Mouse (Mus musculus) neutrophil, adult 83 days (primary cell): ENCODE data around the gene Rpp40. TPM values are rescaled to one million over a fixed set of nuclear protein-coding genes. Genes with fewer than 3 reads are reported as not detected.

ENCODE experiments used
- total RNA-seq, 2 experiments: library from RNA; stranded (reverse); gene quantifications; one replicate each; pipeline ENCODE4 v1.2.4; 2023

Gene Rpp40
- total RNA-seq, result under 1 TPM; 0.28 to 0.42 TPM

GRCm38 (mm10) chr13:35905879-35906481 is at the start of gene Rpp40:
Rpp40 (minus strand) TSS chr13:35906359.

Other genes with a start within 250 kb of the Rpp40 start
- 10 to 100 TPM; 20.9 to 22.0 TPM for gene Cdyl, start 246.5 kb downstream of the Rpp40 start, total RNA-seq
- gene Ppp1r3g, start 52.5 kb upstream of the Rpp40 start, total RNA-seq, result not detected
- 10 to 100 TPM; 20.7 to 22.4 TPM for gene Fars2, start 211.1 kb upstream of the Rpp40 start, total RNA-seq
- gene Lyrm4, start 211.2 kb upstream of the Rpp40 start, total RNA-seq, result 1 to 10 TPM; 5.9 to 6.0 TPM